Mouse (Mus musculus) lung, postnatal 36 days (tissue): ENCODE data around the gene Ntn3.

Source experiments
- DNase-seq: peaks from one replicate; pipeline ENCODE4 v3.0.0; 2022; ENCODE audit warnings: mixed read lengths

The Ntn3 gene

GRCm38 (mm10) chr17:24209043-24209915 is at the start of gene Ntn3:
Ntn3 (minus strand) TSS chr17:24209531.
- peak; percentile 26 for DNase-seq

GRCm38 (mm10) chr17:24258981-24259380 is 49.6 kb upstream of the Ntn3 start:
- DNase-seq, result no peak

- DNase-seq, result no peak
Measured at GRCm38 (mm10) chr17:24252329-24252728, 43.0 kb upstream of the Ntn3 start.

- DNase-seq, result peak; percentile 99
Measured at GRCm38 (mm10) chr17:24251320-24252069, 42.2 kb upstream of the Ntn3 start, which contains the start of gene Ccnf. Ccnf (minus strand) TSS chr17:24251484.

GRCm38 (mm10) chr17:24250988-24251319 is 41.6 kb upstream of the Ntn3 start:
- DNase-seq, result no peak

GRCm38 (mm10) chr17:24248641-24249040 is 39.3 kb upstream of the Ntn3 start:
- peak; percentile 10 for DNase-seq

- DNase-seq, result no peak
Measured at GRCm38 (mm10) chr17:24244061-24244460, 34.7 kb upstream of the Ntn3 start.

- peak; percentile 62 for DNase-seq
Measured at GRCm38 (mm10) chr17:24243311-24243969, 34.1 kb upstream of the Ntn3 start.

- peak; percentile 6 for DNase-seq
Measured at GRCm38 (mm10) chr17:24236921-24237320, 27.6 kb upstream of the Ntn3 start.

- no peak for DNase-seq
Measured at GRCm38 (mm10) chr17:24236479-24236878, 27.1 kb upstream of the Ntn3 start.

- DNase-seq, result no peak
Measured at GRCm38 (mm10) chr17:24227941-24228340, 18.6 kb upstream of the Ntn3 start.

GRCm38 (mm10) chr17:24226721-24227120 is 17.4 kb upstream of the Ntn3 start:
- DNase-seq, result no peak

GRCm38 (mm10) chr17:24225851-24226250 is 16.5 kb upstream of the Ntn3 start:
- DNase-seq, result no peak

GRCm38 (mm10) chr17:24224741-24225140 is 15.4 kb upstream of the Ntn3 start:
- no peak for DNase-seq

GRCm38 (mm10) chr17:24223513-24223912 is 14.2 kb upstream of the Ntn3 start:
- DNase-seq, result no peak

GRCm38 (mm10) chr17:24222653-24223052 is 13.3 kb upstream of the Ntn3 start:
- no peak for DNase-seq

GRCm38 (mm10) chr17:24220435-24221411 is 11.4 kb upstream of the Ntn3 start, which contains the start of gene Tedc2:
Tedc2 (minus strand) TSS chr17:24220851.
- DNase-seq, result peak; percentile 99

GRCm38 (mm10) chr17:24216836-24217235 is 7.5 kb upstream of the Ntn3 start:
- DNase-seq, result no peak

- DNase-seq, result peak; percentile 58
Measured at GRCm38 (mm10) chr17:24213186-24213585, 3.9 kb upstream of the Ntn3 start.

- no peak for DNase-seq
Measured at GRCm38 (mm10) chr17:24212441-24213018, 3.2 kb upstream of the Ntn3 start.

GRCm38 (mm10) chr17:24211631-24212440 is 2.5 kb upstream of the Ntn3 start:
- DNase-seq, result peak; percentile 86
